Mouse (Mus musculus): ENCODE results near the gene Tial1. TPM values are rescaled to one million over a fixed set of nuclear protein-coding genes. Genes with fewer than 3 reads are reported as not detected.

Tial1 gene
- polyA plus RNA-seq, 1 experiment from 2014 or later: 44.1 TPM

DNA sequence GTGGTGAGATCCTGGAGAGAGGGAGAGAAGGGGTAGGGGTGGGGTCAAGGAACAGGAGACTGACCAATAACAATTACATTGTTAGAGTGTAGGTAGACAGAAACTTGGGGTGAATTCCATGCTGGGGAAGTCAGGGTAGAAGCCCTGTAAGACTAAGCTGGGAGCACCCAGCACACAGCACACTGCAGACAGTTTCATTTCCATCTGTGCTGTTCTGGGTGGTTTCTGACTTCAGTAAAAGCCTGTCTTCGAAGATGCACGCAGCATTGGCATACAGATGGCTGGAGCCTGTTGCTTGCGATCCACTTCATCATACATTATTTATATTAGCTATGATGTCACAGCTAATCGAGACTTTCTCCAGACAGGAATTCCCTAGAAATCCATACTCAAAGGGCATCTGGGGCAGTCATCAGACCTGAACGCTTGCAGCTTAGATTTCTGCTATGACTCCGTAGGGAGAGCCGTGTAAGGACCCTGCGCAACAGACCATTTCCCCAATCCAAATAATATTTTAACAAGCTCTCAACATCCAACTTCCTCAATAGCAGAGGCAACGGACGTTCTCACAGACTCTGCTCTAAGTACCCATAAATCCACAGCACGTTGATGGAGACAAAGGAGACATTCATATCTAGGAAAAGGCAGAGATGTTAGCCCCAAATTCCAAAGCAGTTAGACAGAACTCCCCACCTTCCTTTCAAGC, 50.7 kb downstream of the Tial1 start:
- DNase-seq: no peak
- Histone ChIP-seq H3K9me3 (ENCODE audit: control insufficient read depth, low read length) (no peaks in the 10 kb centered on the region; the same call in 1 of the 2 replicates), H3K4me3 (replicated peaks; ENCODE audit: low read depth, low read length) (no peak overlapping the region), H3K9ac (replicated peaks; ENCODE audit: low read length) (no peak overlapping the region), H3K27me3 (ENCODE audit: control insufficient read depth, insufficient read depth, low read length) (peaks cover 10% of the 10 kb centered on the region; the same call in 1 of the 2 replicates), H3K4me1 (ENCODE audit: control insufficient read depth, insufficient read depth, low read length) (no peaks in the 10 kb centered on the region), H3K36me3 (ENCODE audit: control insufficient read depth, insufficient read depth, low read length) (no peaks in the 10 kb centered on the region), H3K4me2 (ENCODE audit: low read length) (no peak overlapping the region), H3K27ac (replicated peaks; ENCODE audit: low read depth, low read length) (no peak overlapping the region)
- WGBS: 75% methylated on average over 11 of the region's 11 CpGs
- ATAC-seq (ENCODE audit: low FRiP score, low TSS enrichment): no peak

DNA sequence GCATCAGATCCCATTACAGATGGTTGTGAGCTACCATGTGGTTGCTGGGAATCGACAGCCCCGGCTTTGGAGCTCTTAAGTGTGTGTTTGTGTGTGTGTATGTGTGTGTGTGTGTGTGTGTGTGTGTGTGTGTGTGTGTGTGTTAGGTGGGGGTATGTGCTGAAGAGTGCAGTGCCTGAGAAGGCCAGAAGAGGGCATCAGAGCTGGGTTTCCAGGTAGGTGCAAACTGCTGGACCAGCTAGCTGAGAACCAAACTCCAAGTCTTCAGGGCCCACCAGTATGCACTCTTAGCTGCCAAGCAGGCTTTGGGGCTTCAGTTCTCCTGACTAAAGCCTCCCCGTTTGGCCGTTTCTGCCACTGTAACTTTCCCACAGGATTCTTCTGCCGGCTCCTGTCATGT, 53.3 kb downstream of the Tial1 start:
- Histone ChIP-seq H3K4me2 (ENCODE audit: low read length) (no peak overlapping the region), H3K9me3 (ENCODE audit: control insufficient read depth, low read length) (no peaks in the 10 kb centered on the region; the same call in 1 of the 2 replicates), H3K27ac (replicated peaks; ENCODE audit: low read depth, low read length) (no peak overlapping the region), H3K4me1 (ENCODE audit: control insufficient read depth, insufficient read depth, low read length) (no peaks in the 10 kb centered on the region), H3K4me3 (replicated peaks; ENCODE audit: low read depth, low read length) (no peak overlapping the region), H3K36me3 (ENCODE audit: control insufficient read depth, insufficient read depth, low read length) (no peaks in the 10 kb centered on the region), H3K27me3 (ENCODE audit: control insufficient read depth, insufficient read depth, low read length) (no peaks in the 10 kb centered on the region), H3K9ac (replicated peaks; ENCODE audit: low read length) (no peak overlapping the region)
- 94% methylated on average over 5 of the region's 5 CpGs for WGBS
- no peak for ATAC-seq (ENCODE audit: low FRiP score, low TSS enrichment)
- DNase-seq: no peak

DNA sequence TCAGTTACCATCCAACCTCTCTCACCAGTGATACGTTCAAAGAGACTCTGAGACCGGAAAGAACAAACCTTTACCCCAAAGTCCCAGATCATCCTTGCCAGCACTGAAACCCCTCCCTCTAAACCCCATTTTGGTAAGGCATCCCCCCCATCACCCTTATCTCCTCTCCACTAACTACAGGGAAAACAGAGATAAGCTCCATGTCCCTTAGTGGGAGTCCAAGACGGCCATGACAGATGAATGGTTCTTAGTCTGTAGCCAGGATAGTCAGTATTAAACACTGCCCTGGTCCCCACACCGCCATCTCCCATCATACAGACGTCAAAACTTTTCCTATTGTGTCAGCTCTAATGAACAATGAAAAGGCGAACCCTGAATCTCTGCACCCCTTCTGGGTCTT, 57.5 kb downstream of the Tial1 start:
- DNase-seq: no peak
- ATAC-seq (ENCODE audit: low FRiP score, low TSS enrichment): no peak
- 86% methylated on average over 6 of the region's 6 CpGs for WGBS
- Histone ChIP-seq H3K9ac (replicated peaks; ENCODE audit: low read length) (no peak overlapping the region), H3K27ac (replicated peaks; ENCODE audit: low read depth, low read length) (no peak overlapping the region), H3K9me3 (ENCODE audit: control insufficient read depth, low read length) (no peaks in the 10 kb centered on the region; the same call in 1 of the 2 replicates), H3K4me3 (replicated peaks; ENCODE audit: low read depth, low read length) (no peak overlapping the region), H3K4me2 (ENCODE audit: low read length) (no peak overlapping the region), H3K36me3 (ENCODE audit: control insufficient read depth, insufficient read depth, low read length) (0 out of 2 replicates have a peak, but pooled peaks cover 3% of the 10 kb centered on the region), H3K27me3 (ENCODE audit: control insufficient read depth, insufficient read depth, low read length) (no peaks in the 10 kb centered on the region), H3K4me1 (ENCODE audit: control insufficient read depth, insufficient read depth, low read length) (no peaks in the 10 kb centered on the region)

DNA sequence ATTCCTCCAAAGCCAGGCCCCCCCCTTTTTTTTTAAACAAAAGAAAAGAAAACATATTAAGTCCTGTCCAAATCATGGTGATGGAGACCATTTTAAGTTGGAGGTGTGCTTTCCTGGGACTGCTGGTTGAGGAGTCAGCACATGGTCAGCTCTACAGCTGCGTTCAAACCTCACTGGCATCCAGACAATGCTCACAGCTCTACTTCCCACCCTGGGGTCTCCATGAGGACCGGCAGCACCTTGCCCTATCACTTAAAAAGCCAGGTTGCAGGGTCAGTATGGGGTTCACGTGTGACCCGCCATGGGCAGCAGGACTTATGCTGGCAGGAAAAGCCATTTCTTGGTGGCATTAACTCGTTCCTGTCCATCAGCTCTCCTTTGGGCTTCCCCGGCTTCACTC, 57.9 kb downstream of the Tial1 start:
- ATAC-seq (ENCODE audit: low FRiP score, low TSS enrichment) (no peak), DNase-seq (no peak)
- no peaks in the 10 kb centered on the region for H3K4me1 ChIP-seq (ENCODE audit: control insufficient read depth, insufficient read depth, low read length)
- no peak overlapping the region for H3K4me2 ChIP-seq (ENCODE audit: low read length)
- no peaks in the 10 kb centered on the region; the same call in 1 of the 2 replicates for H3K9me3 ChIP-seq (ENCODE audit: control insufficient read depth, low read length)
- no peak overlapping the region for H3K9ac ChIP-seq (replicated peaks; ENCODE audit: low read length)
- 0 out of 2 replicates have a peak, but pooled peaks cover 3% of the 10 kb centered on the region for H3K36me3 ChIP-seq (ENCODE audit: control insufficient read depth, insufficient read depth, low read length)
- no peak overlapping the region for H3K4me3 ChIP-seq (replicated peaks; ENCODE audit: low read depth, low read length)
- no peak overlapping the region for H3K27ac ChIP-seq (replicated peaks; ENCODE audit: low read depth, low read length)
- WGBS: 86% methylated on average over 6 of the region's 6 CpGs
- no peaks in the 10 kb centered on the region for H3K27me3 ChIP-seq (ENCODE audit: control insufficient read depth, insufficient read depth, low read length)

DNA sequence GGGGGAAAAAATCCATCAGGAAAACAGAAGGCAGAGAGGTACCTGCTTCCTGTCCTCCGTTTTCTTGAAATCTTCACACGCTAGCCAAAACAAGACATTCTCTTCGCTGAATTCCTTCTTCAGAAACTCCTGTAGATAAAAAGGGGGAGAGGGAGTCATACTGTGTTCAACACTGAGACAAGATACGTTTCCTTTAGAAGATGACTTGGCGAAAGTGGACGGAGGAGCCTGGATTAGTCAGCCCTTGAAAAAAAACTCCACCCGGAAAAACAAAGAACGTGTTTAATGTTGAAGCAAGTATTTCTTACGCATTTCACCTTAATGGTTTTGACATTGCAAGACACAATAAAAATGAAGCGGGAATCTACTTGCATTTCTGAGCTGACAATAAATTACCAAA, 58.4 kb downstream of the Tial1 start:
- WGBS: 84% methylated on average over 10 of the region's 10 CpGs
- Histone ChIP-seq H3K9me3 (ENCODE audit: control insufficient read depth, low read length) (no peaks in the 10 kb centered on the region), H3K36me3 (ENCODE audit: control insufficient read depth, insufficient read depth, low read length) (0 out of 2 replicates have a peak, but pooled peaks cover 3% of the 10 kb centered on the region), H3K4me3 (replicated peaks; ENCODE audit: low read depth, low read length) (no peak overlapping the region), H3K4me1 (ENCODE audit: control insufficient read depth, insufficient read depth, low read length) (no peaks in the 10 kb centered on the region), H3K9ac (replicated peaks; ENCODE audit: low read length) (no peak overlapping the region), H3K27me3 (ENCODE audit: control insufficient read depth, insufficient read depth, low read length) (no peaks in the 10 kb centered on the region), H3K27ac (replicated peaks; ENCODE audit: low read depth, low read length) (no peak overlapping the region), H3K4me2 (ENCODE audit: low read length) (no peak overlapping the region)
- DNase-seq (no peak), ATAC-seq (ENCODE audit: low FRiP score, low TSS enrichment) (no peak)

DNA sequence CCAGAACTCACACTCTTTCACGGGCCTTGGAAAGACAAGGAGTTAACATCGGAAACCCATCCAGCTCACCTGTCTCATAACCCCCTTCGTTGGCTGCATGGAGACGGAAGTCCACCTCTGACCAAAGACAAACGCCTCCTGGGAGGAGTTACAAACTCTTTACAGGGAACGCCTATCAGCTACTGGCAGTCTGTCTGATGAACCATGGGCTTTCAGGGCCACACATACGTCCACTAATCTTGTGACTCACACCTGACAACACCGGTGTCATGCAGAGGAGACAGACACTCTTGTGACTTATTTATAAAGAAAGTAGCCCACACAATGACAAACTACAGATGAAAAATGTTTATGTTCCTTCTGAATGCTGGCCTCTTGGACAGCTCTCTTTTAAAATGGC, 58.9 kb downstream of the Tial1 start:
- DNase-seq (no peak), ATAC-seq (ENCODE audit: low FRiP score, low TSS enrichment) (no peak)
- Histone ChIP-seq H3K36me3 (ENCODE audit: control insufficient read depth, insufficient read depth, low read length) (0 out of 2 replicates have a peak, but pooled peaks cover 3% of the 10 kb centered on the region), H3K4me3 (replicated peaks; ENCODE audit: low read depth, low read length) (no peak overlapping the region), H3K27ac (replicated peaks; ENCODE audit: low read depth, low read length) (no peak overlapping the region), H3K4me2 (ENCODE audit: low read length) (no peak overlapping the region), H3K27me3 (ENCODE audit: control insufficient read depth, insufficient read depth, low read length) (no peaks in the 10 kb centered on the region), H3K9me3 (ENCODE audit: control insufficient read depth, low read length) (no peaks in the 10 kb centered on the region), H3K4me1 (ENCODE audit: control insufficient read depth, insufficient read depth, low read length) (no peaks in the 10 kb centered on the region), H3K9ac (replicated peaks; ENCODE audit: low read length) (no peak overlapping the region)
- WGBS: 90% methylated on average over 8 of the region's 8 CpGs

DNA sequence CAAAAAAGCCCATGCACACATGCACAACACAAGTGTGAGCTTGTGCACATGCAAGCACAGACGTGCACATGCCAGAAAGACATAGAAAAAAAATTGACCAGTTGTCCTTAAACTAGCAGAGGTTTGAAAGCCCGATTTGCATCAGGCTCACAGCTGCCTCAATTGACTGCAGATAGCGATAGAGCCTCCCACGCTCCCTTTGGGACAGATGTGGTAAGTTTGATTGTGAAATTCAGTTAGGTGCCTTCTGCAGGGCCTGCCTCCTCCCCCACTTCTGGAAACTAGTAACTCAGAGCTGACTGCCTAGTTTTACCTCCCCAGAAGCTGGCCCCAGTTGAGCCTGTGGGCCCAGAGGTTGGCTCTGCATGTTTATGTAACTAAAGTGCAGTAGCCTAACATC, 62.9 kb downstream of the Tial1 start:
- Histone ChIP-seq H3K36me3 (ENCODE audit: control insufficient read depth, insufficient read depth, low read length) (0 out of 2 replicates have a peak, but pooled peaks cover 3% of the 10 kb centered on the region), H3K4me1 (ENCODE audit: control insufficient read depth, insufficient read depth, low read length) (no peaks in the 10 kb centered on the region), H3K4me2 (ENCODE audit: low read length) (no peak overlapping the region), H3K27me3 (ENCODE audit: control insufficient read depth, insufficient read depth, low read length) (no peaks in the 10 kb centered on the region), H3K4me3 (replicated peaks; ENCODE audit: low read depth, low read length) (no peak overlapping the region), H3K9ac (replicated peaks; ENCODE audit: low read length) (no peak overlapping the region), H3K27ac (replicated peaks; ENCODE audit: low read depth, low read length) (no peak overlapping the region), H3K9me3 (ENCODE audit: control insufficient read depth, low read length) (no peaks in the 10 kb centered on the region)
- ATAC-seq (ENCODE audit: low FRiP score, low TSS enrichment) (no peak), DNase-seq (no peak)
- 81% methylated on average over 4 of the region's 4 CpGs for WGBS

DNA sequence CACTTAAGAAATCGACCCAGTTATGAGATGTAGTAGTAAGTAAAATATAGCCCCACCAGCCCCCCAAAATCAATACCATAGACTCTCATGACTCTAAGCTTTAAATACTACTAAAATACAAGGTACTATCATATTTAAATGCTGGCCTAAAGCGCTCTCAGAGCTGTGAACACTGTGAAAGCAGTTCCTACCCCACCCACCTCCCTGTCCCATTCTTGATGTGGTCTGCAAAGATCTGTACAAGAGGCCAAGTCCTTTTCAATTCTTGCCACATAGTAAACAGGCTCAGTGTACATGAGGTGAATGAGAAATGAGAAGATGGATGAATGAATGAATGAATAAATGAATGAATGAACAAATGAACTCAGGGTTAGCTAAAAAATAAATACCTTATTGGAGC, 64.5 kb downstream of the Tial1 start:
- ATAC-seq (ENCODE audit: low FRiP score, low TSS enrichment) (no peak), DNase-seq (no peak)
- Histone ChIP-seq H3K27ac (replicated peaks; ENCODE audit: low read depth, low read length) (no peak overlapping the region), H3K4me2 (ENCODE audit: low read length) (no peak overlapping the region), H3K36me3 (ENCODE audit: control insufficient read depth, insufficient read depth, low read length) (0 out of 2 replicates have a peak, but pooled peaks cover 3% of the 10 kb centered on the region), H3K4me3 (replicated peaks; ENCODE audit: low read depth, low read length) (no peak overlapping the region), H3K4me1 (ENCODE audit: control insufficient read depth, insufficient read depth, low read length) (no peaks in the 10 kb centered on the region), H3K9me3 (ENCODE audit: control insufficient read depth, low read length) (no peaks in the 10 kb centered on the region), H3K27me3 (ENCODE audit: control insufficient read depth, insufficient read depth, low read length) (no peaks in the 10 kb centered on the region), H3K9ac (replicated peaks; ENCODE audit: low read length) (no peak overlapping the region)
- WGBS: 72% methylated on average over 2 of the region's 2 CpGs

DNA sequence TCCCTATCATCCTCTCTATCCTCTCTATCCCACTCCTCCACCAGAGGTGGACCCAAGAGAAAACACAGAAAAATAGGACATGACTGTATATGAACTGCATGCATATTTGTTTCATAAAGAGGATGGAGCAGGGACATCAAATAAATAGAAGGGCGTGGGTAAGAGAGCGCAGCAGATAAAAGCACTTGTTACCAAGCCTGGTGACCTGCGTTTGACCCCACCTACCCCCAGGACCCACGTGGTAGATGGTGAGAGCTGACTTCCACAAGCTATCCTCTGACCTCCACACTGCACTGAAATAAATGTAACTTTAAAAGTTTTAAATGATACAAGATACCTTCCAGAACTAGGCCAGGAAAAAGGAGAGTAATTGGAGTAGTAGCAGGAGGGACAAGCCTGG, 67.8 kb downstream of the Tial1 start:
- ATAC-seq (ENCODE audit: low FRiP score, low TSS enrichment): no peak
- whole genome bisulfite sequencing: 75% methylated on average over 4 of the region's 4 CpGs
- H3K27me3 ChIP-seq (ENCODE audit: control insufficient read depth, insufficient read depth, low read length): no peaks in the 10 kb centered on the region

More for the DNA sequence above, 67.8 kb downstream of the Tial1 start:
- no peaks in the 10 kb centered on the region for H3K4me1 ChIP-seq (ENCODE audit: control insufficient read depth, insufficient read depth, low read length)
- H3K9ac ChIP-seq (replicated peaks; ENCODE audit: low read length): no peak overlapping the region
- H3K36me3 ChIP-seq (ENCODE audit: control insufficient read depth, insufficient read depth, low read length): no peaks in the 10 kb centered on the region
- no peak for DNase-seq
- no peak overlapping the region for H3K27ac ChIP-seq (replicated peaks; ENCODE audit: low read depth, low read length)
- no peak overlapping the region for H3K4me2 ChIP-seq (ENCODE audit: low read length)
- H3K4me3 ChIP-seq (replicated peaks; ENCODE audit: low read depth, low read length): no peak overlapping the region
- H3K9me3 ChIP-seq (ENCODE audit: control insufficient read depth, low read length): no peaks in the 10 kb centered on the region
